Mouse (Mus musculus) left cerebral cortex, adult 9 months (tissue): ENCODE data around the gene Map1s.
A peak's percentile ranks its signal among the peaks of the same experiment; 100 is the strongest.

ENCODE experiments used
- DNase-seq, 2 experiments: peaks; one replicate each; pipeline ENCODE4 v3.0.0; 2022; ENCODE audit warnings: low spot score in 2 of 2

The Map1s gene

GRCm38 (mm10) chr8:70941478-70941877, 35.7 kb downstream of the Map1s start:
- no peak for DNase-seq

- DNase-seq, result no peak
Observed at GRCm38 (mm10) chr8:70943187-70943586, 37.5 kb downstream of the Map1s start.

- DNase-seq, result no peak
Observed at GRCm38 (mm10) chr8:70949847-70950246, 44.1 kb downstream of the Map1s start.

- DNase-seq, result no peak
Observed at GRCm38 (mm10) chr8:70960703-70961472, 55.2 kb downstream of the Map1s start.

GRCm38 (mm10) chr8:70964159-70964558, 58.4 kb downstream of the Map1s start:
- DNase-seq, result peak in 1 of 2 experiments; percentile 3

GRCm38 (mm10) chr8:70964861-70965260, 59.1 kb downstream of the Map1s start:
- no peak for DNase-seq
